Mouse (Mus musculus): Measurements from ENCODE around the gene Zfp592. TPM values are rescaled to one million over a fixed set of nuclear protein-coding genes. Genes with fewer than 3 reads are reported as not detected.

The Zfp592 gene
- polyA plus RNA-seq, 1 experiment from 2014 or later: 13.4 TPM

- Histone ChIP-seq H3K4me1 (ENCODE audit: control insufficient read depth, insufficient read depth, low read length) (peaks cover 31% of the 10 kb centered on the region), H3K9ac (ENCODE audit: low read depth, low read length) (no peak overlapping the region), H3K36me3 (ENCODE audit: control insufficient read depth, insufficient read depth, low read length) (no peaks in the 10 kb centered on the region), H3K9me3 (replicated peaks; ENCODE audit: control insufficient read depth, low read length) (no peaks in the 10 kb centered on the region), H3K4me2 (no peak overlapping the region), H3K27me3 (ENCODE audit: control insufficient read depth, insufficient read depth, low read length) (no peaks in the 10 kb centered on the region), H3K4me3 (ENCODE audit: low read depth, low read length) (no peak overlapping the region), H3K27ac (ENCODE audit: low read depth, low read length) (no peak overlapping the region)
- WGBS (ENCODE audit: insufficient replicate concordance): 86% methylated on average over 6 of the region's 6 CpGs
- no peak for ATAC-seq (replicated peaks; ENCODE audit: insufficient number of reproducible peaks, low FRiP score, low TSS enrichment)
Measured at GRCm38 (mm10) chr7:80990276-80990675, 3.2 kb upstream of the Zfp592 start.

GRCm38 (mm10) chr7:80991589-80991988, 1.9 kb upstream of the Zfp592 start:
- peak overlapping the region; percentile 80 for H3K4me2 ChIP-seq
- peak overlapping the region; percentile 94; the same call in 1 of the 2 replicates for H3K4me3 ChIP-seq (ENCODE audit: low read depth, low read length)
- no peaks in the 10 kb centered on the region for H3K27me3 ChIP-seq (ENCODE audit: control insufficient read depth, insufficient read depth, low read length)
- no peak overlapping the region for H3K27ac ChIP-seq (ENCODE audit: low read depth, low read length)
- H3K9me3 ChIP-seq (replicated peaks; ENCODE audit: control insufficient read depth, low read length): no peaks in the 10 kb centered on the region
- H3K36me3 ChIP-seq (ENCODE audit: control insufficient read depth, insufficient read depth, low read length): no peaks in the 10 kb centered on the region
- peaks cover 38% of the 10 kb centered on the region for H3K4me1 ChIP-seq (ENCODE audit: control insufficient read depth, insufficient read depth, low read length)
- WGBS (ENCODE audit: insufficient replicate concordance): 93% methylated on average over 5 of the region's 5 CpGs
- H3K9ac ChIP-seq (ENCODE audit: low read depth, low read length): no peak overlapping the region
- no peak for ATAC-seq (replicated peaks; ENCODE audit: insufficient number of reproducible peaks, low FRiP score, low TSS enrichment)

- H3K27me3 ChIP-seq (ENCODE audit: control insufficient read depth, insufficient read depth, low read length): no peaks in the 10 kb centered on the region
- 72% methylated on average over 6 of the region's 6 CpGs for WGBS (ENCODE audit: insufficient replicate concordance)
- peak overlapping the region; percentile 94 for H3K4me3 ChIP-seq (ENCODE audit: low read depth, low read length)
- H3K27ac ChIP-seq (ENCODE audit: low read depth, low read length): peak overlapping the region; percentile 97
- peaks cover 34% of the 10 kb centered on the region for H3K4me1 ChIP-seq (ENCODE audit: control insufficient read depth, insufficient read depth, low read length)
- no peak for ATAC-seq (replicated peaks; ENCODE audit: insufficient number of reproducible peaks, low FRiP score, low TSS enrichment)
- no peaks in the 10 kb centered on the region for H3K9me3 ChIP-seq (replicated peaks; ENCODE audit: control insufficient read depth, low read length)
- H3K9ac ChIP-seq (ENCODE audit: low read depth, low read length): peak overlapping the region; percentile 98
- peak overlapping the region; percentile 80 for H3K4me2 ChIP-seq
- no peaks in the 10 kb centered on the region for H3K36me3 ChIP-seq (ENCODE audit: control insufficient read depth, insufficient read depth, low read length)
Measured at GRCm38 (mm10) chr7:80992063-80992462, 1.4 kb upstream of the Zfp592 start.

DNA sequence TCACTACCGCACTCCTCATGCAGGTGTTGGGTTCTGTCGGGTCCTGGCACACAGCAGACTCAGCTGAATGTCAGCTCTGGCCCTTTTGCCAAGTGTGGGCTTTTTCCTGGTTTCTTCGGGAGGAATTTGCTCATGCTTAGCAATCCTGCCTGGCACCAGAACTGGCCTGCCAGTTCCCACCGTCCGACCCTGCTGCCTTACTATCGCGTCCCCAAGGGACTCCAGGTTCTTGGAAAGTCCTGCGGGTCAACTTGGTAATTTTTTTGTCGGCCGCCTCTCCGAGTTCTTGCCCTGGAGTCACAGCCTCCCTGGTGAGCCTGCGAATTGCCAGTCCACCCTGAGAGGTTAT, 876 bp upstream of the Zfp592 start:
- Histone ChIP-seq H3K9ac (ENCODE audit: low read depth, low read length) (peak overlapping the region; percentile 98), H3K9me3 (replicated peaks; ENCODE audit: control insufficient read depth, low read length) (no peaks in the 10 kb centered on the region), H3K36me3 (ENCODE audit: control insufficient read depth, insufficient read depth, low read length) (no peaks in the 10 kb centered on the region), H3K27ac (ENCODE audit: low read depth, low read length) (peak overlapping the region; percentile 97), H3K4me1 (ENCODE audit: control insufficient read depth, insufficient read depth, low read length) (peaks cover 30% of the 10 kb centered on the region), H3K27me3 (ENCODE audit: control insufficient read depth, insufficient read depth, low read length) (no peaks in the 10 kb centered on the region), H3K4me2 (peak overlapping the region; percentile 80), H3K4me3 (ENCODE audit: low read depth, low read length) (peak overlapping the region; percentile 94)
- no peak for ATAC-seq (replicated peaks; ENCODE audit: insufficient number of reproducible peaks, low FRiP score, low TSS enrichment)
- under 1% methylated on average over 12 of the region's 12 CpGs for WGBS (ENCODE audit: insufficient replicate concordance)

- Histone ChIP-seq H3K4me1 (ENCODE audit: control insufficient read depth, insufficient read depth, low read length) (peaks cover 30% of the 10 kb centered on the region), H3K4me3 (ENCODE audit: low read depth, low read length) (peak overlapping the region; percentile 94), H3K27ac (ENCODE audit: low read depth, low read length) (peak overlapping the region; percentile 97), H3K36me3 (ENCODE audit: control insufficient read depth, insufficient read depth, low read length) (no peaks in the 10 kb centered on the region), H3K9me3 (replicated peaks; ENCODE audit: control insufficient read depth, low read length) (no peaks in the 10 kb centered on the region), H3K9ac (ENCODE audit: low read depth, low read length) (peak overlapping the region; percentile 98), H3K4me2 (peak overlapping the region; percentile 80), H3K27me3 (ENCODE audit: control insufficient read depth, insufficient read depth, low read length) (no peaks in the 10 kb centered on the region)
- under 1% methylated on average over 50 of the region's 58 CpGs for WGBS (ENCODE audit: insufficient replicate concordance)
- ATAC-seq (replicated peaks; ENCODE audit: insufficient number of reproducible peaks, low FRiP score, low TSS enrichment): peak; percentile 82
Measured at GRCm38 (mm10) chr7:80993834-80994662, 567 bp downstream of the Zfp592 start.

GRCm38 (mm10) chr7:80994663-80995005, 1.2 kb downstream of the Zfp592 start:
- H3K9me3 ChIP-seq (replicated peaks; ENCODE audit: control insufficient read depth, low read length): no peaks in the 10 kb centered on the region

DNA sequence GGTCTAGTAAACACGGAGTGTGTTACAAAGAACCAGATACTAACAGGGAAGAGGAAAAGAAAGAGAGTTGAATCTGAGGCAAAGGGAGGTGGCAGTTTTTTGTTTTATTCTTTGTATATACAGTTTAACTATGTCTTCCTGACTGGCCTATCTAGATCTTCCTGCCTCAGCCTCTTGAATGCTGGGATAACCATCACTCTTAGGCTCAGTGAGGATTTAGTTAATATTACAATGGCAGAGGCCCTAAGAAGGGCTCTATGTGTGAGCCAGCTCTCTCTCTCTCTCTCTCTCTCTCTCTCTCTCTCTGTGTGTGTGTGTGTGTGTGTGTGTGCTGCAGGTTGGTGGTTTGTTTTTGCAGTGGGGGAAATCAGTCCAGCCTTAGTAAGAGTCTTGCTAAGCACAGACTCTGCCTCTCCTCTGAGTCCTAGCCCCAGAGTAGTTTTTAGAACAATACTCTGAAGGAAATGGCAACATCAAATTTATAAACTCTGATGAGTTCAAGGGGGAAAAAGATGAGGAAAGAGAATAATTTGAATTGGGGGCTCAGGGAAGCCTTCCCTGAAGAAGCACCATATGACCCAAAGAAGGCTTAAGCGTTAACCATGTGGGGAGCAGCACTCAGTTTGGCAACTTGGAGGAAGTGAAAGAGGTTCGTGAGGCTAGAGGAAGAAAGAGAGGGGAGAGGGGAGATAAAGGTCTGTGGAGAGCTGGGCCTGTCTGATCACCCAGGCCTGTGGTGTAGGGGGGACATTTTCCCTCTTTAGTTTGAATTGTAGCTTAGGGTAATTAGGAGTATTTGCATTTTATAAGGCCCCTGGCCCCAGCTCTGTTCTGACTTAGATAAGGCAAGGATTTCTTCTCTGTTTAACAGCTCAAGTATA, 2.0 kb downstream of the Zfp592 start:
- Histone ChIP-seq H3K4me3 (ENCODE audit: low read depth, low read length) (peak overlapping the region; percentile 94; the same call in 1 of the 2 replicates), H3K27ac (ENCODE audit: low read depth, low read length) (no peak overlapping the region), H3K9me3 (replicated peaks; ENCODE audit: control insufficient read depth, low read length) (no peaks in the 10 kb centered on the region), H3K27me3 (ENCODE audit: control insufficient read depth, insufficient read depth, low read length) (no peaks in the 10 kb centered on the region), H3K4me2 (peak overlapping the region; percentile 80), H3K9ac (ENCODE audit: low read depth, low read length) (no peak overlapping the region), H3K4me1 (ENCODE audit: control insufficient read depth, insufficient read depth, low read length) (peaks cover 30% of the 10 kb centered on the region), H3K36me3 (ENCODE audit: control insufficient read depth, insufficient read depth, low read length) (no peaks in the 10 kb centered on the region)
- 40% methylated on average over 3 of the region's 3 CpGs for WGBS (ENCODE audit: insufficient replicate concordance)
- no peak for ATAC-seq (replicated peaks; ENCODE audit: insufficient number of reproducible peaks, low FRiP score, low TSS enrichment)

More at GRCm38 (mm10) chr7:80994663-80995005, 1.2 kb downstream of the Zfp592 start:
- no peak for ATAC-seq (replicated peaks; ENCODE audit: insufficient number of reproducible peaks, low FRiP score, low TSS enrichment)
- no peaks in the 10 kb centered on the region for H3K27me3 ChIP-seq (ENCODE audit: control insufficient read depth, insufficient read depth, low read length)
- peak overlapping the region; percentile 98 for H3K9ac ChIP-seq (ENCODE audit: low read depth, low read length)
- H3K4me2 ChIP-seq: peak overlapping the region; percentile 80
- peak overlapping the region; percentile 97 for H3K27ac ChIP-seq (ENCODE audit: low read depth, low read length)
- no peaks in the 10 kb centered on the region for H3K36me3 ChIP-seq (ENCODE audit: control insufficient read depth, insufficient read depth, low read length)
- H3K4me1 ChIP-seq (ENCODE audit: control insufficient read depth, insufficient read depth, low read length): peaks cover 30% of the 10 kb centered on the region
- 26% methylated on average over 6 of the region's 6 CpGs for WGBS (ENCODE audit: insufficient replicate concordance)
- H3K4me3 ChIP-seq (ENCODE audit: low read depth, low read length): peak overlapping the region; percentile 94

- Histone ChIP-seq H3K9ac (ENCODE audit: low read depth, low read length) (no peak overlapping the region), H3K4me1 (ENCODE audit: control insufficient read depth, insufficient read depth, low read length) (peaks cover 19% of the 10 kb centered on the region), H3K9me3 (replicated peaks; ENCODE audit: control insufficient read depth, low read length) (no peaks in the 10 kb centered on the region), H3K36me3 (ENCODE audit: control insufficient read depth, insufficient read depth, low read length) (no peaks in the 10 kb centered on the region), H3K4me2 (no peak overlapping the region), H3K27me3 (ENCODE audit: control insufficient read depth, insufficient read depth, low read length) (no peaks in the 10 kb centered on the region), H3K27ac (ENCODE audit: low read depth, low read length) (no peak overlapping the region), H3K4me3 (ENCODE audit: low read depth, low read length) (no peak overlapping the region)
- no peak for ATAC-seq (replicated peaks; ENCODE audit: insufficient number of reproducible peaks, low FRiP score, low TSS enrichment)
- WGBS (ENCODE audit: insufficient replicate concordance): 68% methylated on average over 6 of the region's 6 CpGs
Measured at GRCm38 (mm10) chr7:80997776-80998175, 4.3 kb downstream of the Zfp592 start.
